Mouse (Mus musculus) v-Abl transformed pro-B cells (cell line): ENCODE data around the gene Gm28845.
"Not testable (repeated sequence)": the region's sequence is repeated elsewhere in the genome, so short reads cannot be mapped to it uniquely, and the experiment has no call there.

Experiments
- in situ Hi-C, 2 experiments: fragments of 400-800 bp; cut with MboI; formaldehyde crosslinking; loops; one replicate each; pipeline ENCODE4 v1.15.1; 2025; ENCODE audit not compliant: unreplicated experiment in 2 of 2

Gene Gm28845

GRCm38 (mm10) chr1:65109756-65110435 is 9.5 kb downstream of the Gm28845 start:
- in situ Hi-C loops: loop anchor here in 1 of 2 experiments (5.0 to 25.0 kb wide), 2 partner anchors 67 to 277 kb away; no protein-coding TSS in a partner anchor

GRCm38 (mm10) chr1:65109196-65109595 is 10.2 kb downstream of the Gm28845 start:
- in situ Hi-C loops: loop anchor here in 1 of 2 experiments (25.0 kb wide), 1 partner anchor 278 kb away; no protein-coding TSS in a partner anchor

GRCm38 (mm10) chr1:65107654-65108279 is 11.6 kb downstream of the Gm28845 start:
- in situ Hi-C loops: loop anchor here in 1 of 2 experiments (25.0 kb wide), 1 partner anchor 280 kb away; no protein-coding TSS in a partner anchor

GRCm38 (mm10) chr1:65103273-65103672 is 16.1 kb downstream of the Gm28845 start, which contains the start of gene Cryga:
Cryga (minus strand) TSS chr1:65103373.
- in situ Hi-C loops: loop anchor here in 1 of 2 experiments (25.0 kb wide), 1 partner anchor 284 kb away; no protein-coding TSS in a partner anchor

GRCm38 (mm10) chr1:65096953-65097352 is 22.4 kb downstream of the Gm28845 start:
- in situ Hi-C loops: no loop called here

- in situ Hi-C loops: no loop called here
Measured at GRCm38 (mm10) chr1:65091566-65091965, 27.8 kb downstream of the Gm28845 start.

GRCm38 (mm10) chr1:65090370-65090769 is 29.0 kb downstream of the Gm28845 start:
- in situ Hi-C loops: no loop called here

GRCm38 (mm10) chr1:65088567-65089356 is 30.6 kb downstream of the Gm28845 start:
- in situ Hi-C loops: no loop called here

GRCm38 (mm10) chr1:65082188-65082587 is 37.2 kb downstream of the Gm28845 start, which contains the start of gene Crygb:
Crygb (minus strand) TSS chr1:65082288.
- in situ Hi-C loops: no loop called here

GRCm38 (mm10) chr1:65075607-65076006 is 43.8 kb downstream of the Gm28845 start:
- in situ Hi-C loops: no loop called here

- in situ Hi-C loops: no loop called here
Measured at GRCm38 (mm10) chr1:65073589-65073988, 45.8 kb downstream of the Gm28845 start, which contains the start of gene Crygc. Crygc (minus strand) TSS chr1:65073689.

- in situ Hi-C loops: no loop called here
Measured at GRCm38 (mm10) chr1:65067842-65068241, 51.5 kb downstream of the Gm28845 start.

GRCm38 (mm10) chr1:65064201-65064600 is 55.2 kb downstream of the Gm28845 start:
- in situ Hi-C loops: no loop called here

- in situ Hi-C loops: no loop called here
Measured at GRCm38 (mm10) chr1:65063352-65063751, 56.0 kb downstream of the Gm28845 start, which contains the start of gene Crygd. Crygd (minus strand) TSS chr1:65063452.

- in situ Hi-C loops: no loop called here
Measured at GRCm38 (mm10) chr1:65052140-65052539, 67.2 kb downstream of the Gm28845 start.

- in situ Hi-C loops: no loop called here
Measured at GRCm38 (mm10) chr1:65051696-65052095, 67.7 kb downstream of the Gm28845 start.

- in situ Hi-C loops: not testable (repeated sequence)
Measured at GRCm38 (mm10) chr1:65050952-65051351, 68.4 kb downstream of the Gm28845 start, which contains the start of gene Cryge. Cryge (minus strand) TSS chr1:65051149.
